Comparison of ENCODE assay signal across 10 mouse cellular contexts in genomic region chr11:5848741-5849140, GRCm38 (mm10). TPM values are rescaled to one million over a fixed set of nuclear protein-coding genes. Genes with fewer than 3 reads are reported as not detected.
DNase-seq lines count a peak whose midpoint lies in the region; ATAC-seq and TF ChIP-seq lines count a peak whose summit lies in the region.
"Had no signal": no experiment of that assay in that cellular context is flagged by ENCODE, and none has a peak within 500 bp of the region (broad histone marks: within the 10 kb centered on the region; RNA-seq: fewer than 3 reads in every experiment).

No protein-coding gene starts in this region.

- ATAC-seq in frontal cortex, adult (ENCODE audit: low TSS enrichment) = peak; percentile 89
- ATAC-seq in heart, embryonic 15.5 days (replicated peaks; ENCODE audit: insufficient number of reproducible peaks, insufficient read depth, low FRiP score, low read depth) = peak; percentile 28; the same call in 1 of the 2 replicates
- no peak for ATAC-seq in liver, postnatal 0 days
- no peak for ATAC-seq in stomach, postnatal 0 days (ENCODE audit: low FRiP score, low TSS enrichment)

- no peak overlapping the region for H3K4me2 ChIP-seq in heart, embryonic 15.5 days
- H3K4me2 ChIP-seq in liver, postnatal 0 days (ENCODE audit: low read depth, low read length) = no peak overlapping the region
- no peak overlapping the region for H3K4me2 ChIP-seq in stomach, postnatal 0 days (replicated peaks; ENCODE audit: low read depth)

- intact Hi-C loops in left cerebral cortex, postnatal 36 days (cut with DNase I) = no loop called here

- no peaks in the 10 kb centered on the region for H3K9me3 ChIP-seq in heart, embryonic 15.5 days (replicated peaks)
- no peaks in the 10 kb centered on the region for H3K9me3 ChIP-seq in liver, postnatal 0 days (ENCODE audit: low read length)
- no peaks in the 10 kb centered on the region for H3K9me3 ChIP-seq in stomach, postnatal 0 days (ENCODE audit: control insufficient read depth, low read length)

- no peaks in the 10 kb centered on the region for H3K36me3 ChIP-seq in heart, embryonic 15.5 days
- no peaks in the 10 kb centered on the region for H3K36me3 ChIP-seq in liver, postnatal 0 days (replicated peaks; ENCODE audit: insufficient read depth, low read length)
- no peaks in the 10 kb centered on the region for H3K36me3 ChIP-seq in stomach, postnatal 0 days (ENCODE audit: control insufficient read depth, insufficient read depth, low read length)

- no peak overlapping the region; the same call in 1 of the 2 replicates for H3K27ac ChIP-seq in heart, embryonic 15.5 days
- no peak overlapping the region for H3K27ac ChIP-seq in liver, postnatal 0 days (ENCODE audit: low read depth)
- no peak overlapping the region for H3K27ac ChIP-seq in stomach, postnatal 0 days (replicated peaks)

- H3K4me3 ChIP-seq in heart, embryonic 15.5 days = no peak overlapping the region
- no peak overlapping the region for H3K4me3 ChIP-seq in liver, postnatal 0 days (ENCODE audit: low read depth, low read length)
- H3K4me3 ChIP-seq in stomach, postnatal 0 days (ENCODE audit: low read depth, low read length) = no peak overlapping the region

- 51% methylated on average over 6 of the region's 6 CpGs for WGBS in heart, embryonic 15.5 days
- 70% methylated on average over 6 of the region's 6 CpGs for whole genome bisulfite sequencing in liver, postnatal 0 days (ENCODE audit: insufficient replicate concordance)
- WGBS in stomach, postnatal 0 days = 62% methylated on average over 6 of the region's 6 CpGs

- DNase-seq in frontal cortex, postnatal 25 days (ENCODE audit: low spot score in 2 of 2) = no peak
- DNase-seq in brain, adult 2 months (ENCODE audit: low read depth, low spot score) = peak; percentile 90
- peak; percentile 36 to 50 for DNase-seq in left cerebral cortex, postnatal 36 days (ENCODE audit: low spot score in 2 of 2)
- no peak for DNase-seq in liver, postnatal 0 days
- no peak for DNase-seq in spleen, postnatal 10 days (ENCODE audit: low spot score in 2 of 2)
- no peak for DNase-seq in stomach, postnatal 0 days (ENCODE audit: low spot score)

- TF ChIP-seq CTCF in liver, postnatal 0 days (IDR thresholded peaks at IDR 0.05; ENCODE audit: low read depth) = no peak
- TF ChIP-seq CTCF in stomach, postnatal 0 days (IDR thresholded peaks at IDR 0.05; ENCODE audit: low read depth) = no peak

- no peak for TF ChIP-seq EP300 in liver, postnatal 0 days (IDR thresholded peaks at IDR 0.05; ENCODE audit: low read depth)
- no peak for TF ChIP-seq EP300 in stomach, postnatal 0 days (optimal IDR thresholded peaks at IDR 0.05)

- no peaks in the 10 kb centered on the region for H3K27me3 ChIP-seq in heart, embryonic 15.5 days
- no peaks in the 10 kb centered on the region for H3K27me3 ChIP-seq in liver, postnatal 0 days (ENCODE audit: insufficient read depth, low read length)
- no peaks in the 10 kb centered on the region for H3K27me3 ChIP-seq in stomach, postnatal 0 days (ENCODE audit: control insufficient read depth, insufficient read depth, low read length)

- H3K4me1 ChIP-seq in heart, embryonic 15.5 days (replicated peaks) = peaks cover 41% of the 10 kb centered on the region
- no peaks in the 10 kb centered on the region; the same call in 1 of the 2 replicates for H3K4me1 ChIP-seq in liver, postnatal 0 days (ENCODE audit: insufficient read depth)
- H3K4me1 ChIP-seq in stomach, postnatal 0 days (replicated peaks; ENCODE audit: control insufficient read depth, insufficient read depth) = no peaks in the 10 kb centered on the region

- no peak overlapping the region for H3K9ac ChIP-seq in heart, embryonic 15.5 days
- no peak overlapping the region for H3K9ac ChIP-seq in liver, postnatal 0 days (replicated peaks)
- no peak overlapping the region for H3K9ac ChIP-seq in stomach, postnatal 0 days (ENCODE audit: low read length)

RNA-seq across cellular contexts. Expression of gene Polm, which starts 10.9 kb away (rescaled TPM):
- 6.0 and 7.6 TPM in 2 replicates for polyA plus RNA-seq in heart, embryonic 15.5 days (2015; fragmentation: Nextera tagmentation; extraction: Ambion mirVana)
- 10 to 100 TPM in 1 of 2 experiments, 1 to 10 TPM in 1; 8.9 to 13.7 TPM for total RNA-seq in left cerebral cortex, postnatal 36 days (2021)
- polyA plus RNA-seq in liver, postnatal 0 days (2015; fragmentation: Nextera tagmentation; extraction: Ambion mirVana) = 2.1 and 2.3 TPM in 2 replicates
- 5.7 and 6.3 TPM in 2 replicates for polyA plus RNA-seq in stomach, postnatal 0 days (2015; fragmentation: Nextera tagmentation; extraction: Ambion mirVana)

RNA-seq across cellular contexts. Expression of gene Aebp1, which starts 13.0 kb away (rescaled TPM):
- 31.7 and 43.7 TPM in 2 replicates for polyA plus RNA-seq in heart, embryonic 15.5 days (2015; fragmentation: Nextera tagmentation; extraction: Ambion mirVana)
- 10 to 100 TPM; 12.4 to 19.1 TPM for total RNA-seq in left cerebral cortex, postnatal 36 days (2021)
- polyA plus RNA-seq in liver, postnatal 0 days (2015; fragmentation: Nextera tagmentation; extraction: Ambion mirVana) = 2.9 and 3.1 TPM in 2 replicates
- 19.6 and 21.9 TPM in 2 replicates for polyA plus RNA-seq in stomach, postnatal 0 days (2015; fragmentation: Nextera tagmentation; extraction: Ambion mirVana)
- total RNA-seq: common myeloid progenitor, adult 5-6 weeks had no signal

RNA-seq across cellular contexts. Expression of gene Pold2, which starts 29.4 kb away (rescaled TPM):
- polyA plus RNA-seq in heart, embryonic 15.5 days (2015; fragmentation: Nextera tagmentation; extraction: Ambion mirVana) = 96.4 and 112 TPM in 2 replicates
- total RNA-seq in left cerebral cortex, postnatal 36 days (2021) = 10 to 100 TPM; 18.0 to 19.2 TPM
- polyA plus RNA-seq in liver, postnatal 0 days (2015; fragmentation: Nextera tagmentation; extraction: Ambion mirVana) = 24.0 and 27.0 TPM in 2 replicates
- polyA plus RNA-seq in stomach, postnatal 0 days (2015; fragmentation: Nextera tagmentation; extraction: Ambion mirVana) = 49.3 and 51.1 TPM in 2 replicates

RNA-seq across cellular contexts. Expression of gene Pgam2, which starts 45.2 kb away (rescaled TPM):
- 876 and 993 TPM in 2 replicates for polyA plus RNA-seq in heart, embryonic 15.5 days (2015; fragmentation: Nextera tagmentation; extraction: Ambion mirVana)
- total RNA-seq in left cerebral cortex, postnatal 36 days (2021) = 1 to 10 TPM; 6.0 to 6.6 TPM
- polyA plus RNA-seq in liver, postnatal 0 days (2015; fragmentation: Nextera tagmentation; extraction: Ambion mirVana) = 1.1 and 16.6 TPM in 2 replicates
- polyA plus RNA-seq in stomach, postnatal 0 days (2015; fragmentation: Nextera tagmentation; extraction: Ambion mirVana) = 2.8 and 3.9 TPM in 2 replicates
- total RNA-seq: common myeloid progenitor, adult 5-6 weeks had no signal

RNA-seq across cellular contexts. Expression of gene Myl7, which starts 49.8 kb away (rescaled TPM):
- 3,544 and 4,168 TPM in 2 replicates for polyA plus RNA-seq in heart, embryonic 15.5 days (2015; fragmentation: Nextera tagmentation; extraction: Ambion mirVana)
- total RNA-seq in left cerebral cortex, postnatal 36 days (2021) = not detected
- 2.4 and 2.6 TPM in 2 replicates for polyA plus RNA-seq in liver, postnatal 0 days (2015; fragmentation: Nextera tagmentation; extraction: Ambion mirVana)
- polyA plus RNA-seq in stomach, postnatal 0 days (2015; fragmentation: Nextera tagmentation; extraction: Ambion mirVana) = 147 and 150 TPM in 2 replicates
- total RNA-seq: common myeloid progenitor, adult 5-6 weeks; left cerebral cortex, postnatal 10 days had no signal

Comparison
In these comparisons a context has a peak if more than half of its experiments do, and no peak if none do; other contexts are left out.
1. ATAC-seq: peak in frontal cortex, adult (single experiment) and heart, embryonic 15.5 days (single experiment); none in liver, postnatal 0 days (single experiment) and stomach, postnatal 0 days (single experiment).
2. DNase-seq: peak in brain, adult 2 months (single experiment) and left cerebral cortex, postnatal 36 days (2 of 2); none in frontal cortex, postnatal 25 days (0 of 2), liver, postnatal 0 days (single experiment), spleen, postnatal 10 days (0 of 2) and stomach, postnatal 0 days (single experiment).